Mouse (Mus musculus): ENCODE data around the gene Jmjd4. TPM values are rescaled to one million over a fixed set of nuclear protein-coding genes. Genes with fewer than 3 reads are reported as not detected.
A peak's percentile ranks its signal among the peaks of the same experiment; 100 is the strongest.

The Jmjd4 gene
- polyA plus RNA-seq, 1 experiment from 2014 or later: 15.2 TPM

- Histone ChIP-seq H3K4me2 (no peak overlapping the region), H3K4me3 (no peak overlapping the region), H3K36me3 (no peaks in the 10 kb centered on the region), H3K4me1 (replicated peaks) (no peaks in the 10 kb centered on the region), H3K9ac (no peak overlapping the region), H3K9me3 (no peaks in the 10 kb centered on the region), H3K27ac (replicated peaks) (no peak overlapping the region), H3K27me3 (no peaks in the 10 kb centered on the region; the same call in 1 of the 2 replicates)
- no peak for ATAC-seq (ENCODE audit: low read depth)
- WGBS: 76% methylated on average over 6 of the region's 6 CpGs
Measured at GRCm38 (mm10) chr11:59477240-59477639, 27.4 kb downstream of the Jmjd4 start.

GRCm38 (mm10) chr11:59483212-59483611, 33.4 kb downstream of the Jmjd4 start:
- Histone ChIP-seq H3K4me1 (replicated peaks) (no peaks in the 10 kb centered on the region), H3K4me3 (no peak overlapping the region), H3K9me3 (no peaks in the 10 kb centered on the region), H3K27me3 (no peaks in the 10 kb centered on the region), H3K9ac (no peak overlapping the region), H3K36me3 (peaks cover 32% of the 10 kb centered on the region), H3K4me2 (no peak overlapping the region), H3K27ac (replicated peaks) (no peak overlapping the region)
- no peak for ATAC-seq (ENCODE audit: low read depth)
- 15% methylated on average over 2 of the region's 2 CpGs for WGBS

GRCm38 (mm10) chr11:59485641-59486040, 35.8 kb downstream of the Jmjd4 start:
- Histone ChIP-seq H3K4me2 (no peak overlapping the region), H3K27ac (replicated peaks) (no peak overlapping the region), H3K27me3 (no peaks in the 10 kb centered on the region), H3K9me3 (no peaks in the 10 kb centered on the region), H3K4me3 (no peak overlapping the region), H3K36me3 (peaks cover 55% of the 10 kb centered on the region), H3K4me1 (replicated peaks) (no peaks in the 10 kb centered on the region), H3K9ac (no peak overlapping the region)
- no peak for ATAC-seq (ENCODE audit: low read depth)
- 69% methylated on average over 2 of the region's 2 CpGs for WGBS

GRCm38 (mm10) chr11:59486222-59486621, 36.4 kb downstream of the Jmjd4 start:
- Histone ChIP-seq H3K9me3 (no peaks in the 10 kb centered on the region), H3K4me3 (no peak overlapping the region), H3K4me2 (no peak overlapping the region), H3K27me3 (no peaks in the 10 kb centered on the region), H3K36me3 (peaks cover 61% of the 10 kb centered on the region), H3K9ac (no peak overlapping the region), H3K27ac (replicated peaks) (no peak overlapping the region), H3K4me1 (replicated peaks) (no peaks in the 10 kb centered on the region)
- ATAC-seq (ENCODE audit: low read depth): no peak
- whole genome bisulfite sequencing: 84% methylated on average over 8 of the region's 8 CpGs

- no peaks in the 10 kb centered on the region for H3K27me3 ChIP-seq
- H3K36me3 ChIP-seq: peaks cover 99% of the 10 kb centered on the region
- WGBS: 91% methylated on average over 6 of the region's 6 CpGs
- H3K9me3 ChIP-seq: 0 out of 2 replicates have a peak, but pooled peaks cover 3% of the 10 kb centered on the region
- no peak overlapping the region for H3K4me3 ChIP-seq
- no peak overlapping the region for H3K4me2 ChIP-seq
- no peak overlapping the region for H3K27ac ChIP-seq (replicated peaks)
- H3K4me1 ChIP-seq (replicated peaks): no peaks in the 10 kb centered on the region
- no peak for ATAC-seq (ENCODE audit: low read depth)
- H3K9ac ChIP-seq: no peak overlapping the region
Measured at GRCm38 (mm10) chr11:59496672-59497310, 46.9 kb downstream of the Jmjd4 start.

- Histone ChIP-seq H3K27ac (replicated peaks) (no peak overlapping the region), H3K36me3 (peaks cover 99% of the 10 kb centered on the region), H3K9me3 (0 out of 2 replicates have a peak, but pooled peaks cover 3% of the 10 kb centered on the region), H3K4me3 (no peak overlapping the region), H3K4me2 (no peak overlapping the region), H3K27me3 (no peaks in the 10 kb centered on the region), H3K4me1 (replicated peaks) (no peaks in the 10 kb centered on the region; the same call in 1 of the 2 replicates), H3K9ac (no peak overlapping the region)
- ATAC-seq (ENCODE audit: low read depth): no peak
- 94% methylated on average over 7 of the region's 7 CpGs for WGBS
Measured at GRCm38 (mm10) chr11:59497747-59498146, 47.9 kb downstream of the Jmjd4 start.

- no peak for ATAC-seq (ENCODE audit: low read depth)
- Histone ChIP-seq H3K4me2 (no peak overlapping the region), H3K36me3 (peaks cover 71% of the 10 kb centered on the region), H3K27ac (replicated peaks) (no peak overlapping the region), H3K9ac (no peak overlapping the region), H3K9me3 (0 out of 2 replicates have a peak, but pooled peaks cover 3% of the 10 kb centered on the region), H3K4me3 (no peak overlapping the region), H3K27me3 (no peaks in the 10 kb centered on the region), H3K4me1 (replicated peaks) (peaks cover 15% of the 10 kb centered on the region)
- 91% methylated on average over 5 of the region's 5 CpGs for WGBS
Measured at GRCm38 (mm10) chr11:59501978-59502700, 52.3 kb downstream of the Jmjd4 start.

- ATAC-seq (ENCODE audit: low read depth): peak; percentile 57
- H3K4me2 ChIP-seq: peak overlapping the region; percentile 90
- H3K4me1 ChIP-seq (replicated peaks): peaks cover 29% of the 10 kb centered on the region
- H3K27ac ChIP-seq (replicated peaks): peak overlapping the region; percentile 94
- H3K9ac ChIP-seq: peak overlapping the region; percentile 82
- H3K4me3 ChIP-seq: peak overlapping the region; percentile 52
- no peaks in the 10 kb centered on the region for H3K27me3 ChIP-seq
- H3K9me3 ChIP-seq: no peaks in the 10 kb centered on the region
- peaks cover 46% of the 10 kb centered on the region for H3K36me3 ChIP-seq
- WGBS: under 1% methylated on average over 21 of the region's 21 CpGs
Measured at GRCm38 (mm10) chr11:59505351-59505838, 55.5 kb downstream of the Jmjd4 start.

GRCm38 (mm10) chr11:59505839-59506712, 56.2 kb downstream of the Jmjd4 start:
- Histone ChIP-seq H3K4me1 (replicated peaks) (peaks cover 29% of the 10 kb centered on the region), H3K27me3 (no peaks in the 10 kb centered on the region), H3K9me3 (no peaks in the 10 kb centered on the region), H3K4me2 (peak overlapping the region; percentile 90), H3K27ac (replicated peaks) (peak overlapping the region; percentile 94), H3K36me3 (peaks cover 46% of the 10 kb centered on the region), H3K4me3 (peak overlapping the region; percentile 52), H3K9ac (peak overlapping the region; percentile 82)
- ATAC-seq (ENCODE audit: low read depth): peak; percentile 88
- WGBS: under 1% methylated on average over 61 of the region's 71 CpGs

- Histone ChIP-seq H3K9me3 (no peaks in the 10 kb centered on the region), H3K36me3 (peaks cover 46% of the 10 kb centered on the region), H3K27me3 (no peaks in the 10 kb centered on the region), H3K27ac (replicated peaks) (peak overlapping the region; percentile 94), H3K4me1 (replicated peaks) (peaks cover 29% of the 10 kb centered on the region), H3K4me2 (peak overlapping the region; percentile 90), H3K9ac (peak overlapping the region; percentile 82), H3K4me3 (peak overlapping the region; percentile 52)
- ATAC-seq (ENCODE audit: low read depth): peak; percentile 55
- 0% methylated on average over 14 of the region's 14 CpGs for WGBS
Measured at GRCm38 (mm10) chr11:59506713-59507074, 56.8 kb downstream of the Jmjd4 start.
